Mouse (Mus musculus) forebrain, postnatal 0 days (tissue): ENCODE results near the gene Atp11b. TPM values are rescaled to one million over a fixed set of nuclear protein-coding genes. Genes with fewer than 3 reads are reported as not detected.

ENCODE experiments used
- ATAC-seq: fragments of 200-750 bp; cut with Nextera tagmentation; 2 replicates; pipeline ENCODE4 v1.8.0; 2017; ENCODE audit warnings: mild to moderate bottlenecking, moderate library complexity
- DNase-seq: peaks from one replicate; pipeline ENCODE4 v3.0.0-alpha.2; 2015
- H3K27ac ChIP-seq: fragments of 300-500 bp; sonication (generic); 2 replicates; pipeline ENCODE4 v1.5.1; 2014; ENCODE audit warnings: low read depth, mild to moderate bottlenecking, antibody characterized with exemption, low read length, moderate library complexity, mixed read lengths
- H3K27me3 ChIP-seq: fragments of 300-500 bp; sonication (generic); 2 replicates; pipeline ENCODE4 v1.6.1; 2014; ENCODE audit warnings: mild to moderate bottlenecking, low read length, mixed read lengths; ENCODE audit not compliant: insufficient read depth
- H3K36me3 ChIP-seq: fragments of 300-500 bp; sonication (generic); 2 replicates; pipeline ENCODE4 v1.6.1; 2014; ENCODE audit warnings: mild to moderate bottlenecking, moderate library complexity; ENCODE audit not compliant: insufficient read depth
- H3K4me1 ChIP-seq: fragments of 300-500 bp; sonication (generic); 2 replicates; pipeline ENCODE4 v1.6.1; 2014; ENCODE audit warnings: antibody characterized with exemption; ENCODE audit not compliant: insufficient read depth
- H3K4me2 ChIP-seq: fragments of 300-500 bp; sonication (generic); 2 replicates; pipeline ENCODE4 v1.6.1; 2014; ENCODE audit warnings: low read depth, mild to moderate bottlenecking, moderate library complexity
- H3K4me3 ChIP-seq: fragments of 300-500 bp; sonication (generic); 2 replicates; pipeline ENCODE4 v1.5.1; 2014; ENCODE audit warnings: low read depth, low read length, mixed read lengths
- H3K9ac ChIP-seq: fragments of 300-500 bp; sonication (generic); 2 replicates; pipeline ENCODE4 v1.6.1; 2014; ENCODE audit warnings: mild to moderate bottlenecking
- H3K9me3 ChIP-seq: fragments of 300-500 bp; sonication (generic); 2 replicates; pipeline ENCODE4 v1.6.1; 2016; ENCODE audit warnings: low read length
- CTCF ChIP-seq: sonication (generic); IDR thresholded peaks from 2 replicates; pipeline ENCODE4 v1.5.1; 2016; ENCODE audit warnings: antibody characterized with exemption, control low read depth, low read depth
- WGBS: fragments of 180-500 bp; shearing (Covaris S2); extraction: QIAGEN DNeasy Blood & Tissue Kit; methylation state at CpG from one replicate; pipeline ENCODE4 v1.1.7; 2014; 5-methylcytosine and 5-hydroxymethylcytosine counted together
- polyA plus RNA-seq: library from polyadenylated mRNA; unstranded; fragments of >200 nt; fragmentation: Nextera tagmentation; extraction: Ambion mirVana; gene quantifications from 2 replicates; pipeline ENCODE4 v1.2.1, GENCODE M21; 2015
- total RNA-seq: library from RNA; depleted of rRNA; stranded (reverse); fragments of >200 nt; gene quantifications from 2 replicates; pipeline ENCODE4 v1.2.3, GENCODE M21; 2014

The Atp11b gene
- total and polyA plus RNA-seq, 2 experiments from 2014 or later: 19.4 to 56.4 TPM

DNA sequence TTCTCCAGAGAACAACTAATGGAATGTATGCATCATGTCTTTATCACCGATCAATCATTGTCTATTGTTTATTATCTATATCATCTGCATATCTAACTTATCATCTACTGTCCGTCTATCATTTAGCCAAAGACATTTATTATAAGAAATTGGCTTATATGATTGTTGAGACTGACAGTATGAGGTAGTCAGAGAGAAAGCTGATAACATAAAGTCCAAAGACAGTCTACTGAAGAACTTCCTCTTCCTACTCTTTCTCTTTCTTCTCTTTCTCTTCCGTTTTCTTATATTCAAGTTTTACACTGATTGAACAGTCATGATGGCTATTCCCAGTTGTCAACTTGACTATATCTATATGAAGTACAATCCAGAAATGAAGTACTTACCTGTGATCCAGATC, 15.8 kb upstream of the Atp11b start:
- no peak overlapping the region for H3K4me3 ChIP-seq
- 92% methylated on average over 3 of the region's 3 CpGs for WGBS
- no peak for TF ChIP-seq CTCF
- H3K9ac ChIP-seq: no peak overlapping the region
- H3K9me3 ChIP-seq: no peaks in the 10 kb centered on the region
- ATAC-seq (no peak), DNase-seq (no peak)
- H3K27ac ChIP-seq: no peak overlapping the region
- no peak overlapping the region for H3K4me2 ChIP-seq
- H3K27me3 ChIP-seq: no peaks in the 10 kb centered on the region
- no peaks in the 10 kb centered on the region for H3K36me3 ChIP-seq
- H3K4me1 ChIP-seq: no peaks in the 10 kb centered on the region

DNA sequence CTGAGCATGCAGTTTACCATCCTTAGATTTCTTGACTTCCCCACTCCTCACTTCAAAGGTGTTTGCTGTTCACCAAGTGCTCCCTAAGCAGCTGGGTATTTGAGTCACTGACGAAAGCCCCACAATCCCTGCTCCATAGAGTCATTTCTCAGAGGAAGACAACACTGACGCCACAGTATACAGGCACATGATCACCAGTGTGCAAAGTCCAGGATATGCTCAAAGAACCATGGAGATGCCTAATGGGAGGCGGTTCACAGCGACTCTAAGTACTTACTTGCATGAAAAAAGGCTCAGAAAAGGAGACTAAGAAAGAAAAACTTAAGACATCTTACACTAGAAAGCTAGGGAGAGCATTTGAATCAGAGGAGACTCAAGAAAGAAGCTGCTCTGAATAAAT, 8.9 kb upstream of the Atp11b start:
- Histone ChIP-seq H3K27me3 (no peaks in the 10 kb centered on the region), H3K9me3 (no peaks in the 10 kb centered on the region), H3K4me3 (no peak overlapping the region), H3K4me2 (no peak overlapping the region), H3K27ac (no peak overlapping the region), H3K9ac (no peak overlapping the region), H3K36me3 (no peaks in the 10 kb centered on the region), H3K4me1 (no peaks in the 10 kb centered on the region)
- TF ChIP-seq CTCF: no peak
- no peak for ATAC-seq
- 47% methylated on average over 4 of the region's 4 CpGs for WGBS
- no peak for DNase-seq

DNA sequence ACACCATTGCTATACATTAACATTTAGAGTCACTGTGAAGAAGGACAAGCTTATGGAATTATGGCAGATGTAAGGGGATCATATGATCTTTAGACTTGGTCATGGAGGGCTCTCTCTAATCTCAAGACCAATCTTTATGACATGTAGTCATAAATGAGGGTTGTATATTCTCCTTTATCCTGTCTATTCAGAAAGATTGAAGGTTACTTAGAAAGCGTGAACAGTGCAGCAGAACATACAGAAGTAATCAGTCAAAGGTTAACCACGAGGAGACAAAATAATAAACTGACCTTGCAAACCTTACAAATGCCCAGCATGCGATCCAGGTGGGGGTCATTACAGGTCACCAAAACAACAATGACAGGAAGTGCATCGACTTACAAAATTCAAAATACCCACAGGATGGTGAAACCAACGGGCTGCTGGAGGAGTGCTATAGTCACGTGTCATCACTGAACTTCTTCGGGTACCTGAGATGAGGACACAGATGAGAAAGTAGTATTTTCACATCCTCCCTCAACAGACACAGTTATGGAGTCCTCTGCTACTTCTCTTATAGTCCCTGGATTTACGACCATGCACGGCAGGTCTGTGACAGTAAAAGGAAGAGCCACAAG, 7.0 kb upstream of the Atp11b start:
- Histone ChIP-seq H3K27me3 (no peaks in the 10 kb centered on the region), H3K9me3 (no peaks in the 10 kb centered on the region), H3K4me2 (no peak overlapping the region), H3K9ac (no peak overlapping the region), H3K36me3 (no peaks in the 10 kb centered on the region), H3K4me1 (no peaks in the 10 kb centered on the region), H3K27ac (no peak overlapping the region), H3K4me3 (no peak overlapping the region)
- 74% methylated on average over 9 of the region's 9 CpGs for WGBS
- ATAC-seq (no peak), DNase-seq (no peak)
- no peak for TF ChIP-seq CTCF

DNA sequence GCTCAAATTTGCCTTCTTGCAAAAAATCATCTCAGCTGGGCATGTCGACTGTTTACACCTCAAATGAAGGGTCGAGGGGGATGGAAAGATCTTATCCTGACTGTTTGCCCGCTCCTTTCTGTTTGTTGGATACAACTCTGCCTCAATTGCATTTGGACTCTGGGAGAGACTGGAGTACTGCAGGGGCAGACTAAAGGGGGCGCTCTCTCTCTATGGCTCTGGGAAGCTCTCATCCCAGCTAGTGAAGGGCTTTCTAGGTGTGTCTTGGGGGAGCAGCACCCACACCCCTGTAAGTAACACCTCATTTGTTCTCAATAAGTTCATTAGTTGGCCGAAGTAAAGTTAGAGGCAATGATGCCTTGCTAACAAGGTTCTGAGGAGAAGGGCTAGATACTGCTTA, 3.6 kb upstream of the Atp11b start:
- H3K27ac ChIP-seq: no peak overlapping the region
- no peak for TF ChIP-seq CTCF
- H3K27me3 ChIP-seq: no peaks in the 10 kb centered on the region
- no peak overlapping the region for H3K4me2 ChIP-seq
- ATAC-seq (no peak), DNase-seq (no peak)
- H3K9ac ChIP-seq: no peak overlapping the region
- no peaks in the 10 kb centered on the region for H3K4me1 ChIP-seq
- no peaks in the 10 kb centered on the region for H3K9me3 ChIP-seq
- 52% methylated on average over 5 of the region's 5 CpGs for WGBS
- H3K4me3 ChIP-seq: no peak overlapping the region
- no peaks in the 10 kb centered on the region for H3K36me3 ChIP-seq

DNA sequence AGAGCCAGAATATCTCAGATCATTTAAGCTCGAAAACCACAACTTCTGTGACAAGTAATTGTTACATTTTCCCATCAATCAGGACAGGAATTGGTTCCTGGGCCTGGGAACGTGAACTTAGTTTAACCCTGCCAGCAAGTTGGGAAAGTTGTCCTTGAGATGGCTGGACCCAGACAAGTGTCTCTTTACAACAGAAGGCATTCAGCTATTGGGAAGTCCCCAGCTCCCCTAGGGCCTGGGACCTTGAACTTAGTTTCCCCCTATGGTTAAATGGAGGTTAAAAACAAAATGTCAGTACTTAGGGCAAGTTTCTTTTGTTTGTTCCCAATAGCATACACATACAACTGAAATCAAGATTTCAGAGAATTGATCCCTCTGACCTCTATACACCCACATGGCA, 2.2 kb upstream of the Atp11b start:
- ATAC-seq: no peak
- Histone ChIP-seq H3K4me1 (no peaks in the 10 kb centered on the region), H3K9ac (no peak overlapping the region), H3K36me3 (no peaks in the 10 kb centered on the region), H3K27me3 (no peaks in the 10 kb centered on the region), H3K4me2 (no peak overlapping the region), H3K4me3 (no peak overlapping the region), H3K9me3 (no peaks in the 10 kb centered on the region), H3K27ac (no peak overlapping the region)
- no peak for TF ChIP-seq CTCF
- DNase-seq: no peak
- WGBS: 69% methylated on average over 2 of the region's 2 CpGs

DNA sequence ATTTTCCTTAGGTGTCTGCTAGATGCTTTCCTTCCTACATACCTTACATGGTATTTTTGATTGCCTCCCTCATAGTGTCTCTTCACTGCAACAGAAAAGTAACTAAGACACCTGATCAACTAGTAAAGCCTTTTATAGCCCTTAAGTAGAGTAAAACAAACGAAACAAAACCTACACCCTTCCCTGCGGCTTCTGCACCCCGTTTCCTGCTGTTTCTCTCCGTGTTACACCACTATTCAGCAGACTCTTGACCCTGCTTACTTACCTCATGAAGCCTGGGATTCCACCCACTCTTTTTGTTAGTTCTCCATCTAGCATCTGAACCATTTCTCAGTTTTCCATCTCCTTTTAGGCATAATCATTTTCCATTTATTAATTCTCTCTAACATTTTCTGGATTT, 8.8 kb downstream of the Atp11b start:
- Histone ChIP-seq H3K27me3 (no peaks in the 10 kb centered on the region), H3K9me3 (no peaks in the 10 kb centered on the region), H3K4me1 (no peaks in the 10 kb centered on the region), H3K4me2 (no peak overlapping the region), H3K9ac (no peak overlapping the region), H3K36me3 (no peaks in the 10 kb centered on the region), H3K4me3 (no peak overlapping the region), H3K27ac (no peak overlapping the region)
- DNase-seq (no peak), ATAC-seq (no peak)
- WGBS: 75% methylated on average over 4 of the region's 4 CpGs
- TF ChIP-seq CTCF: no peak

DNA sequence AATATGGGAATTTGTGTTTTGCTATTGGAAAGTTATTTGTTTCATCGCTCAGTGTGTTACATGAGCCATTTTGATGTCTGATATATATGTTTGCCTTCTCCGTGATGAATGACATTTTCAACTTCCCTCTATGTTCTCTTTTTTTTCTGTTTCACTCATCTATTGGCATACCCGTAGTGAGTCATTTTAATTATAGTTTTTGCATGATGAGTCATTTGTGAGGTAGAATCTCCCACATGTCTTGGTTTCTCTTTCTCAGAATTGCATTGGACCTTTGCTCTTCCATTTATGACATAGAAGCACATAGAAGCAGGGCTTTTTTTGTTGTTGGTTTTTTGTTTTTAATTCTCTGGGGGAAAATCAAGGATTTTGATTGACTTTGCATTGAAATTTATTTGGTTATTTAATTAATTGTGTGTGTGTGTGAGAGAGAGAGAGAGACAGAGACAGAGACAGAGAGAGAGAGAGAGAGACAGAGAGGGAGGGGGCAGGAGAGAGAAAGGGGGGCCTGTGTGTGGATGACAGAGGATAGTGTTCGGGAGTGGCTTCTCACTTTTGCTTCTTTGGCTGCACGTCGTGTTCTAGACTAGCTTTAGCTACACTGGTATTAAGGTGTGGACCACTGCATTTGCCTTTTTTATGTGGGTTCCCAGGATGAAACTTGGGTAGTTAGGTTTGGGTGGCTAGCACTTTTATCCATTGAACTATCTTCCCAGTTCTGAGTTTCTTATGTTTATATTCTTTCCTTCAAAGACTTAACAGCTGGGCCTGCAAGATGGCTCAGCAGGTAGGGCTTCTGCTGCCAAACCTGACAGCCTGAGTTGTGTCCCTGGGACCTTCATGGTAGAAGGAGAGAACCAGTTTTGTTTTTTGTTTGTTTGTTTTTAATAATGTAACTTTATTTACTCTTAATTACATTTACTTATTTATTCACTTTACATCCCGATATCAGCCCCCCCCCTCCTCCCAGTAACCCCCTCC, 11.0 kb downstream of the Atp11b start:
- H3K27me3 ChIP-seq: no peaks in the 10 kb centered on the region
- no peak overlapping the region for H3K9ac ChIP-seq
- no peak overlapping the region for H3K4me2 ChIP-seq
- H3K4me1 ChIP-seq: no peaks in the 10 kb centered on the region
- 85% methylated on average over 7 of the region's 7 CpGs for WGBS
- H3K36me3 ChIP-seq: no peaks in the 10 kb centered on the region; the same call in 1 of the 2 replicates
- H3K4me3 ChIP-seq: no peak overlapping the region
- H3K9me3 ChIP-seq: no peaks in the 10 kb centered on the region
- TF ChIP-seq CTCF: no peak
- H3K27ac ChIP-seq: no peak overlapping the region
- DNase-seq (no peak), ATAC-seq (no peak)
